Mouse (Mus musculus): ENCODE data around the gene Rnf31. TPM values are rescaled to one million over a fixed set of nuclear protein-coding genes. Genes with fewer than 3 reads are reported as not detected.
A peak's percentile ranks its signal among the peaks of the same experiment; 100 is the strongest.

The Rnf31 gene
- polyA plus RNA-seq, 1 experiment from 2014 or later, result 10.2 TPM

- peak within 1 kb of the TSS; percentile 98 for H3K4me2 ChIP-seq (ENCODE audit: low read depth)
- WGBS, result under 1% methylated on average over 22 of the region's 22 CpGs
- H3K4me3 ChIP-seq (ENCODE audit: low read depth, low read length), result peak within 1 kb of the TSS; percentile 85
- ATAC-seq (ENCODE audit: insufficient read depth, low FRiP score, low TSS enrichment) (peak; percentile 96), DNase-seq (ENCODE audit: low spot score) (peak; percentile 92)
- no peaks in the 10 kb centered on the region for H3K9me3 ChIP-seq (ENCODE audit: control insufficient read depth, low read length)
- H3K4me1 ChIP-seq (ENCODE audit: control insufficient read depth, insufficient read depth, low read length), result peaks cover 7% of the 10 kb centered on the region
- no peaks in the 10 kb centered on the region for H3K27me3 ChIP-seq (ENCODE audit: control insufficient read depth, insufficient read depth, low read length)
- H3K36me3 ChIP-seq (ENCODE audit: control insufficient read depth, insufficient read depth, low read length), result peaks cover 7% of the 10 kb centered on the region
- H3K9ac ChIP-seq (ENCODE audit: low read length), result peak within 1 kb of the TSS; percentile 83
- H3K27ac ChIP-seq (ENCODE audit: low read depth, low read length), result peak within 1 kb of the TSS; percentile 86
These were observed 669 bp upstream of the Rnf31 start, which contains the start of gene Psme2 for GRCm38 (mm10) chr14:55590748-55591330. Gene Psme2, minus strand, starts transcription at chr14:55591113.

- Histone ChIP-seq H3K9me3 (ENCODE audit: control insufficient read depth, low read length) (no peaks in the 10 kb centered on the region), H3K4me2 (ENCODE audit: low read depth) (peak overlapping the region; percentile 98), H3K4me1 (ENCODE audit: control insufficient read depth, insufficient read depth, low read length) (peaks cover 7% of the 10 kb centered on the region), H3K36me3 (ENCODE audit: control insufficient read depth, insufficient read depth, low read length) (peaks cover 10% of the 10 kb centered on the region), H3K27ac (ENCODE audit: low read depth, low read length) (no peak overlapping the region; the same call in 1 of the 2 replicates), H3K9ac (ENCODE audit: low read length) (peak overlapping the region; percentile 83), H3K27me3 (ENCODE audit: control insufficient read depth, insufficient read depth, low read length) (no peaks in the 10 kb centered on the region), H3K4me3 (ENCODE audit: low read depth, low read length) (peak overlapping the region; percentile 85)
- ATAC-seq (ENCODE audit: insufficient read depth, low FRiP score, low TSS enrichment) (no peak), DNase-seq (ENCODE audit: low spot score) (no peak)
- WGBS, result 10% methylated on average over 16 of the region's 16 CpGs
These were observed 718 bp downstream of the Rnf31 start for GRCm38 (mm10) chr14:55592226-55592625.

- 79% methylated on average over 13 of the region's 13 CpGs for WGBS
- no peak for ATAC-seq (ENCODE audit: insufficient read depth, low FRiP score, low TSS enrichment)
- Histone ChIP-seq H3K36me3 (ENCODE audit: control insufficient read depth, insufficient read depth, low read length) (peaks cover 18% of the 10 kb centered on the region), H3K9ac (ENCODE audit: low read length) (no peak overlapping the region), H3K27me3 (ENCODE audit: control insufficient read depth, insufficient read depth, low read length) (no peaks in the 10 kb centered on the region), H3K9me3 (ENCODE audit: control insufficient read depth, low read length) (no peaks in the 10 kb centered on the region), H3K4me3 (ENCODE audit: low read depth, low read length) (no peak overlapping the region), H3K4me1 (ENCODE audit: control insufficient read depth, insufficient read depth, low read length) (peaks cover 7% of the 10 kb centered on the region), H3K27ac (ENCODE audit: low read depth, low read length) (no peak overlapping the region), H3K4me2 (ENCODE audit: low read depth) (no peak overlapping the region)
- DNase-seq (ENCODE audit: low spot score), result no peak
These were observed 4.7 kb downstream of the Rnf31 start for GRCm38 (mm10) chr14:55596036-55596690.

- Histone ChIP-seq H3K9ac (ENCODE audit: low read length) (no peak overlapping the region), H3K36me3 (ENCODE audit: control insufficient read depth, insufficient read depth, low read length) (peaks cover 24% of the 10 kb centered on the region)
These were observed 7.2 kb downstream of the Rnf31 start for GRCm38 (mm10) chr14:55598521-55599390.

GRCm38 (mm10) chr14:55603271-55603632, 11.7 kb downstream of the Rnf31 start, which contains the start of gene Irf9:
Gene Irf9, plus strand, starts transcription at chr14:55603571.
- peak within 1 kb of the TSS; percentile 13; the same call in 1 of the 2 replicates for H3K4me2 ChIP-seq (ENCODE audit: low read depth)
- H3K9ac ChIP-seq (ENCODE audit: low read length), result no peak within 1 kb of the TSS
- no peak for ATAC-seq (ENCODE audit: insufficient read depth, low FRiP score, low TSS enrichment)
- DNase-seq (ENCODE audit: low spot score), result no peak
- H3K36me3 ChIP-seq (ENCODE audit: control insufficient read depth, insufficient read depth, low read length), result peaks cover 18% of the 10 kb centered on the region
- no peaks in the 10 kb centered on the region for H3K9me3 ChIP-seq (ENCODE audit: control insufficient read depth, low read length)
- no peak within 1 kb of the TSS for H3K27ac ChIP-seq (ENCODE audit: low read depth, low read length)
- no peak within 1 kb of the TSS for H3K4me3 ChIP-seq (ENCODE audit: low read depth, low read length)
- no peaks in the 10 kb centered on the region for H3K27me3 ChIP-seq (ENCODE audit: control insufficient read depth, insufficient read depth, low read length)
- WGBS, result 87% methylated on average over 7 of the region's 7 CpGs
- H3K4me1 ChIP-seq (ENCODE audit: control insufficient read depth, insufficient read depth, low read length), result no peaks in the 10 kb centered on the region

More at GRCm38 (mm10) chr14:55598521-55599390, 7.2 kb downstream of the Rnf31 start:
- ATAC-seq (ENCODE audit: insufficient read depth, low FRiP score, low TSS enrichment) (no peak), DNase-seq (ENCODE audit: low spot score) (no peak)
- H3K9me3 ChIP-seq (ENCODE audit: control insufficient read depth, low read length), result no peaks in the 10 kb centered on the region
- no peaks in the 10 kb centered on the region for H3K4me1 ChIP-seq (ENCODE audit: control insufficient read depth, insufficient read depth, low read length)
- H3K27me3 ChIP-seq (ENCODE audit: control insufficient read depth, insufficient read depth, low read length), result no peaks in the 10 kb centered on the region
- H3K27ac ChIP-seq (ENCODE audit: low read depth, low read length), result no peak overlapping the region
- no peak overlapping the region for H3K4me3 ChIP-seq (ENCODE audit: low read depth, low read length)
- 93% methylated on average over 21 of the region's 21 CpGs for WGBS
- H3K4me2 ChIP-seq (ENCODE audit: low read depth), result no peak overlapping the region

- Histone ChIP-seq H3K36me3 (ENCODE audit: control insufficient read depth, insufficient read depth, low read length) (peaks cover 15% of the 10 kb centered on the region), H3K4me2 (ENCODE audit: low read depth) (peak overlapping the region; percentile 13; the same call in 1 of the 2 replicates), H3K9me3 (ENCODE audit: control insufficient read depth, low read length) (no peaks in the 10 kb centered on the region), H3K4me3 (ENCODE audit: low read depth, low read length) (no peak overlapping the region), H3K9ac (ENCODE audit: low read length) (no peak overlapping the region), H3K27me3 (ENCODE audit: control insufficient read depth, insufficient read depth, low read length) (no peaks in the 10 kb centered on the region), H3K27ac (ENCODE audit: low read depth, low read length) (no peak overlapping the region), H3K4me1 (ENCODE audit: control insufficient read depth, insufficient read depth, low read length) (no peaks in the 10 kb centered on the region)
- DNase-seq (ENCODE audit: low spot score) (peak; percentile 81), ATAC-seq (ENCODE audit: insufficient read depth, low FRiP score, low TSS enrichment) (peak; percentile 79; the same call in 1 of the 2 replicates)
- 25% methylated on average over 19 of the region's 19 CpGs for WGBS
These were observed 12.4 kb downstream of the Rnf31 start for GRCm38 (mm10) chr14:55603633-55604576.

- Histone ChIP-seq H3K4me1 (ENCODE audit: control insufficient read depth, insufficient read depth, low read length) (no peaks in the 10 kb centered on the region), H3K27ac (ENCODE audit: low read depth, low read length) (no peak overlapping the region), H3K27me3 (ENCODE audit: control insufficient read depth, insufficient read depth, low read length) (no peaks in the 10 kb centered on the region), H3K9ac (ENCODE audit: low read length) (no peak overlapping the region), H3K9me3 (ENCODE audit: control insufficient read depth, low read length) (no peaks in the 10 kb centered on the region), H3K4me3 (ENCODE audit: low read depth, low read length) (no peak overlapping the region), H3K4me2 (ENCODE audit: low read depth) (no peak overlapping the region), H3K36me3 (ENCODE audit: control insufficient read depth, insufficient read depth, low read length) (peaks cover 12% of the 10 kb centered on the region)
- no peak for DNase-seq (ENCODE audit: low spot score)
- 94% methylated on average over 11 of the region's 11 CpGs for WGBS
- no peak for ATAC-seq (ENCODE audit: insufficient read depth, low FRiP score, low TSS enrichment)
These were observed 13.3 kb downstream of the Rnf31 start for GRCm38 (mm10) chr14:55604823-55605222.

Data from neural tube, embryonic 11.5 days (tissue).